Mouse (Mus musculus) kidney, adult 2 months (tissue): ENCODE data around the gene Acbd4. TPM values are rescaled to one million over a fixed set of nuclear protein-coding genes. Genes with fewer than 3 reads are reported as not detected.

ENCODE experiments used
- DNase-seq: peaks from one replicate; pipeline ENCODE4 v3.0.0; 2021
- H3K27ac ChIP-seq: fragments of 200-500 bp; 2 replicates; pipeline ENCODE4 v1.5.1; 2012; ENCODE audit warnings: low read depth, low read length, control low read depth, inconsistent platforms; ENCODE audit not compliant: insufficient read depth
- H3K27me3 ChIP-seq: fragments of 200-500 bp; replicated peaks from 2 replicates; pipeline ENCODE4 v1.6.1; 2012; ENCODE audit warnings: mild to moderate bottlenecking, moderate library complexity, low read length, inconsistent platforms; ENCODE audit not compliant: control insufficient read depth, insufficient read depth
- H3K36me3 ChIP-seq: fragments of 200-500 bp; 2 replicates; pipeline ENCODE4 v1.6.1; 2012; ENCODE audit warnings: mild to moderate bottlenecking, moderate library complexity, low read length, inconsistent platforms; ENCODE audit not compliant: control insufficient read depth, insufficient read depth
- H3K4me1 ChIP-seq: fragments of 200-500 bp; 2 replicates; pipeline ENCODE4 v1.6.1; 2011; ENCODE audit warnings: low read length; ENCODE audit not compliant: control insufficient read depth, insufficient read depth
- H3K4me3 ChIP-seq: fragments of 200-500 bp; 2 replicates; pipeline ENCODE4 v1.5.1; 2011; ENCODE audit warnings: mild to moderate bottlenecking, low read depth, low read length, control low read depth; ENCODE audit not compliant: insufficient read depth
- CTCF ChIP-seq: fragments of 200-500 bp; conservative IDR thresholded peaks from 2 replicates; pipeline ENCODE4 v1.5.1; 2011; ENCODE audit warnings: low read depth, mild to moderate bottlenecking, control low read depth, low read length, moderate library complexity, mixed read lengths; ENCODE audit not compliant: insufficient read depth, insufficient read length
- POLR2A ChIP-seq: fragments of 200-500 bp; IDR thresholded peaks from one replicate; pipeline ENCODE4 v1.6.1; 2011; ENCODE audit warnings: low read depth, low read length, control low read depth
- whole genome bisulfite sequencing: fragments of 180-500 bp; shearing (Covaris S2); methylation state at CpG from one replicate; pipeline ENCODE4 v1.1.7; 2018; 5-methylcytosine and 5-hydroxymethylcytosine counted together
- polyA plus RNA-seq: library from polyadenylated mRNA; depleted of rRNA; stranded (reverse); fragments of >200 nt; gene quantifications from 2 replicates; pipeline ENCODE4 v1.2.3, GENCODE M21; 2012

Gene Acbd4
- polyA plus RNA-seq, 1 experiment: 130 TPM

DNA sequence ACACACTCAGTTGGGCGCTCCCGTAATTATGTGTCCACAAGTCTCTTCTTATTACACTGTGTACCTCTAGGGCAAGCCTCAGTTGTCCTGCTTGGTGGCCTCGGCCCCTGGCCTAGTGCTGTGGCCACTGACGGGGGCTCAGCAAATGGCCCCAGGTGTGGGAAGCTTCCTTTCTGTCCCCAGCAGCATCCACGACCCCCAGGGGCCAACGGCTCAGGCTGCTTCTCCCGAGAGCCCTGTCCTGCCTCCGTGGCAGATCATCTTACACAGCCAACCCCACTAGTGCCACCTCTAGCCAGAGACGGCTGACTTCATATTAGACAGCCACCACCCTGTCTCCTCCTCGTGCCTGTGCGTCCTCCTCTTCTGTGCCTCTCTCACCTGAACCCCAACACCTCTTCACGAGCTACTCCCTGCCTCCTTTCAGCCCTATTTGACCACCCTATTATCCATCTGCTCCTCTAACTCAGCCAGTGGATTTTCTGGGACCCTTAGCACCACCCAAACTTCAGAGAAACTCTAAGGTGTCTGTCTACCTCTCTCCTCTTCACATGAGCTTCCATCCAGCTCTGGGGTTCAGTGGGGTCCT, 2.0 kb upstream of the Acbd4 start:
- H3K27me3 ChIP-seq: no peaks in the 10 kb centered on the region
- H3K4me1 ChIP-seq: peaks cover 9% of the 10 kb centered on the region; the same call in 1 of the 2 replicates
- H3K36me3 ChIP-seq: no peaks in the 10 kb centered on the region
- no peak overlapping the region for H3K4me3 ChIP-seq
- no peak for DNase-seq
- 77% methylated on average over 12 of the region's 12 CpGs for WGBS
- TF ChIP-seq CTCF (no peak), POLR2A (no peak)
- H3K27ac ChIP-seq: no peak overlapping the region

GRCm38 (mm10) chr11:103100361-103100760, 1.1 kb upstream of the Acbd4 start:
- no peak for TF ChIP-seq POLR2A
- TF ChIP-seq CTCF: no peak
- peak; percentile 46 for DNase-seq
- Histone ChIP-seq H3K27me3 (no peaks in the 10 kb centered on the region), H3K4me1 (peaks cover 9% of the 10 kb centered on the region; the same call in 1 of the 2 replicates), H3K27ac (no peak overlapping the region), H3K4me3 (peak overlapping the region; percentile 15; the same call in 1 of the 2 replicates), H3K36me3 (no peaks in the 10 kb centered on the region)
- 40% methylated on average over 8 of the region's 8 CpGs for WGBS

- no peaks in the 10 kb centered on the region for H3K27me3 ChIP-seq
- H3K27ac ChIP-seq: peak overlapping the region; percentile 76
- no peak for TF ChIP-seq POLR2A
- no peak for TF ChIP-seq CTCF
- peaks cover 20% of the 10 kb centered on the region for H3K4me1 ChIP-seq
- H3K36me3 ChIP-seq: no peaks in the 10 kb centered on the region; the same call in 1 of the 2 replicates
- WGBS: 1% methylated on average over 30 of the region's 30 CpGs
- DNase-seq: peak; percentile 89
- H3K4me3 ChIP-seq: peak overlapping the region; percentile 50
Measured at GRCm38 (mm10) chr11:103101866-103102501, 502 bp downstream of the Acbd4 start.

- Histone ChIP-seq H3K4me3 (peak overlapping the region; percentile 77), H3K27me3 (no peaks in the 10 kb centered on the region), H3K36me3 (no peaks in the 10 kb centered on the region; the same call in 1 of the 2 replicates), H3K4me1 (peaks cover 13% of the 10 kb centered on the region), H3K27ac (peak overlapping the region; percentile 34)
- peak; percentile 99 for DNase-seq
- WGBS: under 1% methylated on average over 35 of the region's 35 CpGs
- TF ChIP-seq CTCF (peak; percentile 100), POLR2A (peak; percentile 52)
Measured at GRCm38 (mm10) chr11:103102725-103103349, 1.4 kb downstream of the Acbd4 start.

DNA sequence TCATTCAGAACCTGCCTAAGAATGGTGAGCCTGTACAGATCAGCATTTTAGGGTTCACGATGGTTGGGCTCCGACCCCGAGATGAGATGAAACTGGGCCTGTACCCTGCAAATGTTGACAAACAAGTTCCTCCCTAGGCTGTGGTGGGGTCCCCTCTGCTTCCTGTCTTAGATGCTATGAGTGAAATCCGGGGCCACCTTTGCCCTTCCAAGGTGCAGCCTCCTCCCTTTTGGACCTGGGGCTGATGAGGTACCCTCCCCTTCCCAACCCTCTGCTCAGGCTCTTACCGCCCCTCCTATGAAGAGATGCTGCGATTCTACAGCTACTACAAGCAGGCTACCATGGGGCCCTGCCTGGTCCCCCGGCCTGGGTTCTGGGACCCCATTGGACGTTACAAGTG, 2.1 kb downstream of the Acbd4 start:
- Histone ChIP-seq H3K4me1 (peaks cover 13% of the 10 kb centered on the region), H3K27me3 (no peaks in the 10 kb centered on the region), H3K4me3 (peak overlapping the region; percentile 77), H3K27ac (peak overlapping the region; percentile 34), H3K36me3 (no peaks in the 10 kb centered on the region; the same call in 1 of the 2 replicates)
- 51% methylated on average over 8 of the region's 8 CpGs for WGBS
- peak; percentile 64 for DNase-seq
- TF ChIP-seq CTCF (no peak), POLR2A (no peak)

- H3K36me3 ChIP-seq: no peaks in the 10 kb centered on the region; the same call in 1 of the 2 replicates
- no peak for TF ChIP-seq POLR2A
- no peak for TF ChIP-seq CTCF
- no peaks in the 10 kb centered on the region for H3K27me3 ChIP-seq
- WGBS: 59% methylated on average over 7 of the region's 7 CpGs
- H3K4me3 ChIP-seq: peak overlapping the region; percentile 77
- H3K4me1 ChIP-seq: peaks cover 13% of the 10 kb centered on the region
- peak overlapping the region; percentile 80 for H3K27ac ChIP-seq
- DNase-seq: peak; percentile 41
Measured at GRCm38 (mm10) chr11:103104469-103104868, 3.0 kb downstream of the Acbd4 start.

- Histone ChIP-seq H3K36me3 (no peaks in the 10 kb centered on the region; the same call in 1 of the 2 replicates), H3K27ac (peak overlapping the region; percentile 94), H3K27me3 (no peaks in the 10 kb centered on the region), H3K4me3 (peak overlapping the region; percentile 77; the same call in 1 of the 2 replicates), H3K4me1 (peaks cover 13% of the 10 kb centered on the region)
- peak; percentile 92 for DNase-seq
- TF ChIP-seq POLR2A (no peak), CTCF (peak; percentile 28; the same call in 1 of the 2 replicates)
- WGBS: 26% methylated on average over 14 of the region's 14 CpGs
Measured at GRCm38 (mm10) chr11:103105180-103105725, 3.8 kb downstream of the Acbd4 start.
